Mouse (Mus musculus) CH12.LX (cell line): ENCODE results near the gene 2210016L21Rik. TPM values are rescaled to one million over a fixed set of nuclear protein-coding genes. Genes with fewer than 3 reads are reported as not detected.
A peak's percentile ranks its signal among the peaks of the same experiment; 100 is the strongest.
"Not testable (repeated sequence)": the region's sequence is repeated elsewhere in the genome, so short reads cannot be mapped to it uniquely, and the experiment has no call there.

ENCODE experiments used
- DNase-seq: peaks from one replicate; pipeline ENCODE4 v3.0.0-alpha.2; 2013; ENCODE audit errors: extremely low read depth
- H3K27ac ChIP-seq: 2 replicates; pipeline ENCODE4 v1.5.1; 2012; ENCODE audit warnings: low read depth, mild to moderate bottlenecking, control low read depth, moderate library complexity; ENCODE audit not compliant: insufficient read depth
- H3K27me3 ChIP-seq: replicated peaks from 2 replicates; pipeline ENCODE3; 2012; ENCODE audit warnings: inconsistent platforms
- H3K36me3 ChIP-seq, 2 experiments: replicated peaks in 1 of 2; 2 replicates each; pipeline versions ENCODE3 to v1.6.1; 2012; ENCODE audit warnings: inconsistent platforms in 1 of 2, low read length in 1 of 2, mild to moderate bottlenecking in 1 of 2, mixed read lengths in 1 of 2, moderate library complexity in 1 of 2; ENCODE audit not compliant: control insufficient read depth in 1 of 2, insufficient read depth in 1 of 2
- H3K4me1 ChIP-seq, 2 experiments: 2 replicates each; pipeline ENCODE4 v1.6.1; 2012; ENCODE audit warnings: inconsistent platforms in 1 of 2, moderate library complexity in 1 of 2; ENCODE audit not compliant: insufficient read depth in 2 of 2, control insufficient read depth in 1 of 2
- H3K4me2 ChIP-seq: 2 replicates; pipeline ENCODE4 v1.6.1; 2012; ENCODE audit warnings: low read depth, mild to moderate bottlenecking, control low read depth; ENCODE audit not compliant: poor library complexity, insufficient read depth, severe bottlenecking
- H3K4me3 ChIP-seq, 3 experiments: fragments of 150-350 bp in 1 of 3; sonication (generic) in 1 of 3; replicated peaks in 1 of 3; 2 replicates each; pipeline versions ENCODE3 to v1.5.1; 2011 to 2012; ENCODE audit warnings: low read depth in 2 of 3, low read length in 2 of 3, mild to moderate bottlenecking in 2 of 3, moderate library complexity in 2 of 3, control low read depth in 1 of 3, improper control_type of control experiment in 1 of 3, inconsistent platforms in 1 of 3, mixed read lengths in 1 of 3; ENCODE audit not compliant: poor library complexity in 1 of 3
- H3K79me2 ChIP-seq: replicated peaks from 2 replicates; pipeline ENCODE4 v1.6.1; 2012; ENCODE audit warnings: mild to moderate bottlenecking, moderate library complexity; ENCODE audit not compliant: control insufficient read depth, poor library complexity, insufficient read depth, severe bottlenecking; ENCODE audit errors: extremely low read depth
- H3K9ac ChIP-seq: 2 replicates; pipeline ENCODE4 v1.6.1; 2012; ENCODE audit warnings: low read depth, mild to moderate bottlenecking, control low read depth, moderate library complexity; ENCODE audit not compliant: insufficient read depth
- H3K9me3 ChIP-seq: replicated peaks from 2 replicates; pipeline ENCODE3; 2012; ENCODE audit warnings: low read length, inconsistent platforms, mixed read lengths
- BHLHE40 ChIP-seq: IDR thresholded peaks from 2 replicates; pipeline ENCODE4 v1.6.1; 2011; ENCODE audit warnings: mild to moderate bottlenecking, low read depth, low read length, improper control_type of control experiment
- CHD1 ChIP-seq: IDR thresholded peaks from 2 replicates; pipeline ENCODE4 v1.6.1; 2012; ENCODE audit warnings: low read depth, low read length, improper control_type of control experiment, inconsistent platforms
- CTCF ChIP-seq, 2 experiments: IDR thresholded peaks in 1 of 2; conservative IDR thresholded peaks in 1 of 2; 2 replicates each; pipeline ENCODE4 v1.5.1; 2011 to 2012; ENCODE audit warnings: low read depth in 2 of 2, low read length in 2 of 2, improper control_type of control experiment in 1 of 2, inconsistent platforms in 1 of 2, mild to moderate bottlenecking in 1 of 2, moderate library complexity in 1 of 2
- E2F4 ChIP-seq: IDR thresholded peaks from 2 replicates; pipeline ENCODE4 v1.6.1; 2011; ENCODE audit warnings: low read depth, low read length, improper control_type of control experiment; ENCODE audit not compliant: insufficient replicate concordance
- ETS1 ChIP-seq: conservative IDR thresholded peaks from 2 replicates; pipeline ENCODE4 v1.6.1; 2012; ENCODE audit warnings: low read depth, mild to moderate bottlenecking, inconsistent platforms, low read length, improper control_type of control experiment, moderate library complexity
- HCFC1 ChIP-seq: IDR thresholded peaks from 2 replicates; pipeline ENCODE4 v1.6.1; 2012; ENCODE audit warnings: low read depth, mild to moderate bottlenecking, inconsistent platforms, low read length, improper control_type of control experiment
- IRF4 ChIP-seq: IDR thresholded peaks from 2 replicates; pipeline ENCODE4 v1.6.1; 2014; ENCODE audit warnings: low read depth, mild to moderate bottlenecking, inconsistent platforms, low read length, improper control_type of control experiment
- KAT2A ChIP-seq: IDR thresholded peaks from 2 replicates; pipeline ENCODE4 v1.6.1; 2012; ENCODE audit warnings: low read length, improper control_type of control experiment, inconsistent platforms; ENCODE audit not compliant: insufficient replicate concordance
- MAZ ChIP-seq: IDR thresholded peaks from 2 replicates; pipeline ENCODE4 v1.6.1; 2012; ENCODE audit warnings: low read depth, mild to moderate bottlenecking, inconsistent platforms, low read length, improper control_type of control experiment, moderate library complexity
- MYC ChIP-seq: IDR thresholded peaks from 2 replicates; pipeline ENCODE4 v1.6.1; 2011; ENCODE audit warnings: low read depth, mild to moderate bottlenecking, improper control_type of control experiment, low read length
- NELFE ChIP-seq: IDR thresholded peaks from 2 replicates; pipeline ENCODE4 v1.6.1; 2011; ENCODE audit warnings: low read depth, low read length, improper control_type of control experiment
- PAX5 ChIP-seq: IDR thresholded peaks from 2 replicates; pipeline ENCODE4 v1.6.1; 2012; ENCODE audit warnings: low read length, inconsistent platforms, mixed read lengths
- RAD21 ChIP-seq: IDR thresholded peaks from 2 replicates; pipeline ENCODE4 v1.6.1; 2011; ENCODE audit warnings: low read depth, mild to moderate bottlenecking, low read length, improper control_type of control experiment, moderate library complexity
- RCOR1 ChIP-seq: conservative IDR thresholded peaks from 2 replicates; pipeline ENCODE4 v1.6.1; 2012; ENCODE audit warnings: low read depth, mild to moderate bottlenecking, inconsistent platforms, low read length, improper control_type of control experiment
- SMC3 ChIP-seq: IDR thresholded peaks from 2 replicates; pipeline ENCODE4 v1.6.1; 2011; ENCODE audit warnings: low read depth, low read length, improper control_type of control experiment
- TCF12 ChIP-seq: IDR thresholded peaks from 2 replicates; pipeline ENCODE4 v1.6.1; 2014; ENCODE audit warnings: low read depth, mild to moderate bottlenecking, inconsistent platforms, low read length, improper control_type of control experiment
- USF1 ChIP-seq: IDR thresholded peaks from 2 replicates; pipeline ENCODE4 v1.6.1; 2014; ENCODE audit warnings: low read depth, mild to moderate bottlenecking, inconsistent platforms, low read length, improper control_type of control experiment
- USF2 ChIP-seq: conservative IDR thresholded peaks from 2 replicates; pipeline ENCODE4 v1.6.1; 2011; ENCODE audit warnings: low read depth, low read length, improper control_type of control experiment
- ZC3H11A ChIP-seq: IDR thresholded peaks from 2 replicates; pipeline ENCODE4 v1.6.1; 2012; ENCODE audit warnings: low read depth, mild to moderate bottlenecking, inconsistent platforms, low read length, improper control_type of control experiment
- ZMIZ1 ChIP-seq: IDR thresholded peaks from 2 replicates; pipeline ENCODE4 v1.6.1; 2012; ENCODE audit warnings: low read depth, mild to moderate bottlenecking, inconsistent platforms, low read length, improper control_type of control experiment
- ZNF384 ChIP-seq: IDR thresholded peaks from 2 replicates; pipeline ENCODE4 v1.6.1; 2012; ENCODE audit warnings: low read depth, low read length, improper control_type of control experiment, inconsistent platforms
- dilution Hi-C: fragments of 300-500 bp; cut with MboI; formaldehyde crosslinking; loops from 2 replicates; pipeline ENCODE4 v1.14.3; 2020; ENCODE audit warnings: low sequenced_read_pairs; ENCODE audit not compliant: extremely low pct_unique_long_range_greater_than_20kb, extremely low pct_ligation_motif_present
- in situ Hi-C: fragments of 300-500 bp; cut with MboI; formaldehyde crosslinking; loops from 3 replicates; pipeline ENCODE4 v1.14.3; 2019; ENCODE audit warnings: low sequenced_read_pairs, low pct_ligation_motif_present, low pct_unique_long_range_greater_than_20kb, mixed read lengths
- polyA plus RNA-seq: library from polyadenylated mRNA; unstranded; fragments of >175 nt; gene quantifications from 2 replicates; pipeline ENCODE4 v1.2.1, GENCODE M21; 2012; ENCODE audit warnings: low read depth; ENCODE audit not compliant: insufficient read length
- total RNA-seq, 2 experiments: library from RNA; depleted of rRNA; stranded (reverse); fragments of 300-350 nt in 1 of 2; fragments of >200 nt in 1 of 2; gene quantifications; 2 replicates each; pipeline ENCODE4 v1.2.3; 2012 to 2014

The 2210016L21Rik gene
- total and polyA plus RNA-seq, 3 experiments = 11.5 to 32.5 (median 21.6) TPM

DNA sequence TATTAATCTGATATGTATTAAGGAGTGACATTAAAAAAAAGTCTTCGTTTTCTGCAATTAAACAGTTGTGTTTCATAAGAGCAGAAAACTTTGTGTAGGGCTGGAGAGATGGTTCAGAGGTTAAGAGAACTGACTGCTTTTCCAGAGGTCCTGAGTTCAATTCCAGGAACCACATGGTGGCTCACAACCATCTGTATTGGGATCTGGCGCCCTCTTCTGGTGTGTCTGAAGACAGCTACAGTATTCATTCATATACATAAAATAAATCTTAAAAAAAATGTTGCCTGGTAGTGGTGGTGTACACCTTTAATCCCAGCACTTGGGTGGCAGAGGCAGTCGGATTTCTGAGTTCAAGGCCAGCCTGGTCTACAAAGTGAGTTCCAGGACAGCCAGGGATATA is 820 bp upstream of the 2210016L21Rik start:
- in situ Hi-C loops, H3K79me2 ChIP-seq, H3K4me3 ChIP-seq, DNase-seq, H3K27ac ChIP-seq, H3K27me3 ChIP-seq, dilution Hi-C loops, H3K9me3 ChIP-seq, H3K9ac ChIP-seq: not testable (repeated sequence)
- peaks cover 7 to 17% of the 10 kb centered on the region in 2 experiments for H3K36me3 ChIP-seq
- H3K4me2 ChIP-seq = peak overlapping the region; percentile 40
- peak; percentile 10 for TF ChIP-seq RAD21
- TF ChIP-seq ZNF384 = peak; percentile 59
- TF ChIP-seq CTCF (conservative IDR thresholded peaks at IDR 0.05 in 1 of 2, IDR thresholded peaks at IDR 0.05 in 1 of 2; ENCODE audit: low read depth in 2 of 2, low read length in 2 of 2) = peak in 1 of 2 experiments; percentile 50; a peak in 2 of 4 replicates
- H3K4me1 ChIP-seq = peaks cover 10 to 32% of the 10 kb centered on the region in 2 experiments; a peak in 3 of 4 replicates

DNA sequence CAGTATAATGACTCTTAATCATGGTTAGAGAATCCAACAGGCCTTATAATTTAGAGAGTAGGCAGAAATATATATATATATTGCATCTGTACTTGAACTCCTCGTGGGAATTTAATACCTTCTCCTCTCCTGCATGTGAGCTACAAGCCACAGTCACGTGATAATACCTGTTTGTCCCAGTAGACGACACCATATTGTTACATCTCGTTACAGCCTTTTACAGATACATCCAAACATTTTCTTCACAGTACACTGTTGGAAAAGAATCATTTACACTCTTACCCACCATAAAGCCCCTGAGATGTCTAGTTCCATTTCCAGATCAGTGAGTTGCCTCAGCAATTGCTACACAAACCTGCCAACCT is 790 bp downstream of the 2210016L21Rik start:
- no peak overlapping the region for H3K27ac ChIP-seq
- in situ Hi-C loops = no loop called here

GRCm38 (mm10) chr5:114945072-114945471 is 3.1 kb downstream of the 2210016L21Rik start:
- DNase-seq = no peak
- peaks cover 9 to 43% of the 10 kb centered on the region in 2 experiments; a peak in 3 of 4 replicates for H3K4me1 ChIP-seq
- TF ChIP-seq SMC3 (no peak), CHD1 (no peak), RCOR1 (no peak), ZC3H11A (no peak), HCFC1 (no peak), IRF4 (no peak), USF2 (no peak), KAT2A (no peak)
- TF ChIP-seq, all 38 proteins: peak for 0
- Histone ChIP-seq H3K4me2 (no peak overlapping the region), H3K27ac (no peak overlapping the region), H3K9ac (no peak overlapping the region), H3K9me3 (no peaks in the 10 kb centered on the region), H3K27me3 (no peaks in the 10 kb centered on the region), H3K36me3 (peaks cover 45 to 56% of the 10 kb centered on the region in 2 experiments), H3K4me3 (no peak overlapping the region), H3K79me2 (peaks cover 7% of the 10 kb centered on the region)
- in situ Hi-C loops = no loop called here
- dilution Hi-C loops = no loop called here

More for the DNA sequence above, 790 bp downstream of the 2210016L21Rik start:
- peak overlapping the region; percentile 57 for H3K9ac ChIP-seq
- peak overlapping the region; percentile 79 to 100 (median 94) for H3K4me3 ChIP-seq
- peak overlapping the region; percentile 56 for H3K4me2 ChIP-seq
- H3K9me3 ChIP-seq = no peaks in the 10 kb centered on the region
- dilution Hi-C loops = no loop called here
- peaks cover 7% of the 10 kb centered on the region for H3K79me2 ChIP-seq
- no peak for DNase-seq
- H3K4me1 ChIP-seq = peaks cover 9 to 29% of the 10 kb centered on the region in 2 experiments; a peak in 3 of 4 replicates
- peak; percentile 74 for TF ChIP-seq BHLHE40
- no peak for TF ChIP-seq NELFE
- no peak for TF ChIP-seq MYC
- TF ChIP-seq PAX5 = no peak
- TF ChIP-seq SMC3 = no peak
- no peak for TF ChIP-seq ZMIZ1
- no peak for TF ChIP-seq TCF12
- no peak for TF ChIP-seq MAZ
- TF ChIP-seq ETS1 = no peak
- TF ChIP-seq USF1 = peak; percentile 44
- no peak for TF ChIP-seq E2F4
- peak; percentile 74 for TF ChIP-seq USF2
- TF ChIP-seq, all 38 proteins: peak for 3
- peaks cover 2% of the 10 kb centered on the region for H3K27me3 ChIP-seq
- H3K36me3 ChIP-seq = peaks cover 23 to 33% of the 10 kb centered on the region in 2 experiments
